Mouse (Mus musculus): ENCODE data around the gene Wdfy1.

Wdfy1 gene

DNA sequence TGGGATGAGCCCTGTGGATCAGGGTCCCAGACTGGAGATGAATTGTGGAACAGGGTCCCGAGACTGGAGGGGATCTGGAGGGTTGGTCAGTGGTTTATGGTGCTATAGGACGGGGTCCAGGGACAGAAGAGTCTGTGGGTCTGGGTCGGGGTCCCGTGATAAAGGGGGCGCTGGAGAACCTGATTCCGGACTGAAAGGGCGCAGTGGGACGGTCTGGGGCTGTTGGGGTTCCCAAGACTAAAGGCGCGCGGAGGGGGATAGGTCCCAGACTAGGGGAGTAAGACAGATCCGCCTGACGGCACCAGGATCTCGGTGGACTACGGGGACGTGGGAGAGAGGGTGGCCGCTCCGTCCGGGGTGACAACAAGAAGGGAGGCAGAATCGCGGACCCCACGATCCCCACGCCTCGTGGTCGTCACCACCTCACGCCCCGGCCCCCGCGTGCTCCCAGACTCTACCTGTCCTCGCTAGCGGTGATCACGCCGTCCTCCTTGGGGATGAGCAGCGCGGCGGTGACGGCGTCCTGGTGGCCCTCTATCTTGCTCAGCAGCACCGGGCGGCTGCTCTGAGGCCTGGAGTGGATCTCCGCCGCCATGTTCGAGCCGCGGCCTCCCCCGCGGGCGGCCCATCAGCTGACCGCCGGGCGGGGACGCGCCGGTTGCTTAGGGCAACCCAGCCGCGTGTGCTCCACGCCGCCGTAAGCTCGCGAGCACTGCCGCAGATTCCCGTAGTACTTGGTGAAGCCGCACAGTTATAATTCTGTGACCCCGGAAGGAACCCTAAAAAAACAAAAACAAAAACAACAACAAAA is 14.6 kb downstream of the Wdfy1 start:
- CTCF ChIA-PET: interaction anchor here (0.5 kb wide), 2 partner anchors 1084 to 1547 kb away, joined by 3 to 18 read pairs; no protein-coding TSS in a partner anchor

DNA sequence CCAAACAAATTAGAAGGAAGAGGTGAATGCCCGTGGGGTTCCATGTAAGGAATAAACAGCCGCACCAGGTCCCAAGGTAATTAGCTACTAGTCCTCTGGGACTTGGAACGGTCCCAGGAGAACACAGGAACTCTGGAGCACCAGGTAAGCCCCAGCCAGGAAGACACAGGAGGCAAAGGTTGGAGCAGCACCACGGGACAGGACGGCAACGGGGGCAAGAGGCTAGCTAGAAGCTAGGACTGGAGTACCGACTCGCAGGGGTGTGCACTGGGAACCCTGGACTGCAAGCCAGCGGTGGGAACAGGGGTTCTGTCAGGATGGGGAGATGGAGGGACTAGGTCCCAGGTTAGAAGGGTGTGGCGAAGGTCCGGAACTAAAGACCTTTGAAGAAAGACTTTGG is 15.3 kb downstream of the Wdfy1 start:
- CTCF ChIA-PET: no interaction called here

DNA sequence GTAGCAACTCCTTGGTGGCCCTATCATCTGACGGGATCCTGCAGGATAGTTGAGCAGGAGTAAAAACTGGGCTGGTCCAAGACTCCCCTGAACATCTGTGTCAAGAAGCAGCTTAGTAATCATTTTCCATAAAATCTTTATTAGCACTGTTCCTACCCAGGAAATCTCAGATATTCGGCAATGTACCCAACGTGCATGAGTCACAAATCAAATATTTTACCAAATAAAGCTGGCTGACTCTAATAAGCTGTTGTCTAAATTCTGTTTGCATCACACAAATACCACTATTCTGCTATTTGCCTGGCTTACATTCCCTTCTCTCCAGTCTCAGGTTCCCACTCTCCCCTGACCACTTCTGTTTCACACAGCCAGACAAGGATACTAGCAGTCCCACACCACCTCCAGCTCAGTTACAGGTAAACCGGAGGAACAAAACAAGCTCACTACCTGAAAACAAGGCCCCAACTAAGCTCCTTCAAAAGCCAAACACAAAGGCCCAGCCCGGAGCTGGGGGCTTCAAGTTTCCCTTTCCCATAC is 16.4 kb downstream of the Wdfy1 start:
- CTCF ChIA-PET: no interaction called here

DNA sequence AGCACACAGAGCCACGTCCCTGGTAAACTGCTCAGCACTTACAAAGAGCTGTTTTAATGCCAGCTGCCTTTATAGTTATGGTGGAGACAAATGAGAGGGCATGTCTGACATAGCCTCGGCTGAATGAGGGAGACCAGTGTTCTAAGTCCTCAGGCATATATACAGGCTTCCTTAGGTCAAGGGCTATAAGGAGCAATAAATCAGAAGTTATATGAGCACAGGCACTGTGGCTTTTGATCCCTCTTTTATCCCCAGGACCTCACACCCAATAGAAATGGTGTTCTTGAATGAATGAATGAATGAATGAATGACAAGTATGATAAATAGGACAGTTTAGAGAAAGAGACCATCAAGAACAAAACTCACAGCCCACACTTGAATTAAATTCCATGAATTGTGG is 16.9 kb downstream of the Wdfy1 start:
- CTCF ChIA-PET: no interaction called here

DNA sequence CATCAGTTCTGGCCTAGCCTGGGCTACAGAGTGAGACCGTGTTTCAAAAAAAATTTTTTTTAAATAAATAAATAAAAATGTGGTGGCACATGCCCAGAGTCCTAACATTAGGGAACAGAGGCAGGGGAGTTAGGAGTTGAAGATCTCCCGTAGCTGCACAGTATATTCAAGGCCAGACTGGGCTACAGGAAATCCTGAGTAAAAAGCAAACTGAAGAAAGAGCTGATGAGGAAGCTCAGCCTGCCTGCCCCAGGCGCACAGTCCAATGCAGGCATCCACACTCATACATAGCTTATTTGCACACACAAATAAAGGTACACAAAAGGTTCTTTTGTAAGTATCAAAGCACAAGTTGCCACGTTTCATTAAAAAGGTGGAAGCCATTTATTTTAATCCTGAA is 18.3 kb downstream of the Wdfy1 start:
- CTCF ChIA-PET: no interaction called here

DNA sequence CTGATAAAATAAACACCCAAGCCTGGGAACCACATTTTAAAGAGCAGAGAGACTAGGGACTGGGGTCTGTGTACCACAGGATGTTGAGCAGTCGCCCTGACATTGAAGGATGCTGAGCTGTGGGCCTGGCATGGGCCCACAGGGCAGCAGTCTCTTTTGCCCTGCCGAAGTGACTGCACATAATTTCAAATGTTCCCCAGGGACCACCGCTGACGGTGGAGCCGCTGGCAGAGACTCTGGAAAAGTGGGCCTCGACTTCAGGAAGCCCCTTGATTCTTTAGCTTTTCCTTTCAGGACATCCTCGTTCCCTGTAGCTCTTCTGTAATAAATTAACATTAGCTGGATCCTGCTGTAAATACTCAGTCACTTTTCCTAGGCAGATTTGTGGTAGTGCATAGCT is 18.8 kb downstream of the Wdfy1 start:
- CTCF ChIA-PET: no interaction called here

DNA sequence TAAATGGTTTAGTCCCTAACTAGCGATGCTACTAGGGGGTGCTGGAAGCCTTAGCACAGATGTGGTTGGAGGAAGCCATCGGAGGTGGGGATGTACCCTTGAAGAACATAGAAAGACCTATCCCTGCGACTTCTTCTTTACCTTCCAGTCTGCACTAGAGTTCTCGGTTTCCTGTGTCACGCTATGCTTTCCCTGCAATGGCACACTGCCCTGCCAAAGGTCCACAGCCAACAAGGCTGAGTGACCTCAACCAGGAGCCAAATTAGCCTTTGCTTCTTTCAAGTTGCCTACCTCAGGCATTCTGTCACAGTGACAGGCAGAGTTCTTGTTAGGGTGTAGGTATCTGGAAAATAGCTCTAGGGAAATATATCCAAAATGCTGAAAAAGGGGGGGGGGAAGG is 19.5 kb downstream of the Wdfy1 start:
- CTCF ChIA-PET: no interaction called here

DNA sequence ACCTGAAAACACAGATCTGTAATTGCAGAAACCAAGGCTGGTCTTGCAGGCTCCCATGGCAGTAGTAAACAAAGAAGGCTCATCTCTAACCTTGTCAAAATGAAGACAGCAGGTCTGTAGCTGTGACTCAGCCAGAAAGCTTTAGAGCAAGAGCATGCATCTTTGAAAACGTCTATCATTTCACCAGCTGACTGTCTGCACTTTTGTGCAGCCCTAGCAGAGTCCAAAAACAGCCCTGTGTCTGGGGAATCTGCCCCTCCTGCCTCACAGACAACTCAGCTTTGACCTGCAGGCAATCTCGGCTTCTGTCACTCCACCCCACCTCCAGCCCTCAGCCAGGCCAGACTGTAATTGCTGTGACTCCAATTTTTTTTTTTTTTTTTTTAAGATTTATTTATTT is 20.6 kb downstream of the Wdfy1 start:
- CTCF ChIA-PET: no interaction called here

DNA sequence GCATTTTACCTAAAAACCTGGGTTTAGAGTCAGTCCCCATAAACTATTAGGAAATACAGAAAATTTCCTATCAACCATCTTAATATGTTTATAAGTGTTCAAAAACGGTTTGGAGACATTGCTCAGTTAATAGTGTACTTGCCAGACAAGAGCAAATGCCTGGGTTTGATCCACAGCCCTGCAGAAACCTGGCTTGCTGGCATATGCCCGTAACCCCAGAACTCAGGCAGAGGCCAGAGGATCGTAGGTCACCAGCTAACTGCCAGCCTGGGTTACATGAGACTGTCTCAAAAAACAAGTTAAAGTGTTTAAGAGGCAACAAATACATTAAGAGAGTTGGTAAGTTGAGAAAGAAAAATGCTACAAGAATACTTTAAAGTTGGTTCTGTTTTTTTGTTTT is 21.0 kb downstream of the Wdfy1 start:
- CTCF ChIA-PET: no interaction called here

DNA sequence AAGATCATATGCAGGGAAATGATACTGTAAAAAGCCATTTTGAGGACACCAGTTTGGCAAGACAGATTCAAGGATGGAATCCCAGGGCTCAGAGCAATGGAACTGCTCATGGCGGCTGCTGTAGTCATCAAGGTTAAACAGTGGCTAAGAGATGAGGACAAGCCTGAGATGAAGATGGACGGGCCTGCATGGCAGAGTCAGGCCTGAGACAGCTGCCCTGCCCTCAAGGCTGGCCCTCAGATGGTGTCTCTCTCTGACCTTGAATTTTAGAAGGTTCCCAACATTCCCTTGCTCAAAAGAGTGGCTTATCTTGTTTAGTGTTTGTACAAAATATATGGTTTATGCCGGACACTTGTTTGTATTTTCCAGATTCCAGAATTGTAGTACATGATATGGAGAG is 22.5 kb downstream of the Wdfy1 start:
- CTCF ChIA-PET: interaction anchor here (0.6 to 0.7 kb wide), 2 partner anchors 15 to 23 kb away, joined by 3 to 4 read pairs; no protein-coding TSS in a partner anchor

DNA sequence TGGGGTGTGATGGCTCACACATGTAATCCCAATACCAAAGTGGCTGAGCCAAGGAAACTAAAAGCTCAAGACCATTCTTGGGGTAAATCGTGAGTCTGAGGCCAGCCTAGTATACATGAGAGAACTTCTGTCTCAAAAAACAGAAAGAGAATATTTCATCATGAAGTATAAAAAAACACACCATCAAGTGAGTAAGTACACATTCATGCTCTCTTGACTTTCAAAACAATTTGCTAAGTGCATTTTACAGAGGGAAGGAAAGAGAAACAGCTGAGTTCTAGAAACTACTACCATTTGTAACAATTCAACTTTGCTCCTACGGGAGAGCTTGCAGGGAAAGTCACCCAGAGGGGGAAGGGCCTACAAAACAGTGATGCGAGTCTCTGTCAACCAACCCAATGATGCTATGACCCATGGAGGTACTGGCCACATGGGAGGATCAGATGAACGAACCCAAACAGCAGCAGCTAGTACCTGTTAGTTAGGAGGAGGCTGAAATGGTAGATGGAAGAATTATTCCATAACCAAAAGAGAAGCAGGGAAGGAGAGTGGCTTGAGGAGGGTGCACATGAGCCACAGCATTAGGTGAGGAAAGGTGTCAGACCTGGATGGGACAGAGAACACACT is 23.1 kb downstream of the Wdfy1 start:
- CTCF ChIA-PET: interaction anchor here (0.7 kb wide), 2 partner anchors 22 to 35 kb away, joined by 3 read pairs; no protein-coding TSS in a partner anchor

DNA sequence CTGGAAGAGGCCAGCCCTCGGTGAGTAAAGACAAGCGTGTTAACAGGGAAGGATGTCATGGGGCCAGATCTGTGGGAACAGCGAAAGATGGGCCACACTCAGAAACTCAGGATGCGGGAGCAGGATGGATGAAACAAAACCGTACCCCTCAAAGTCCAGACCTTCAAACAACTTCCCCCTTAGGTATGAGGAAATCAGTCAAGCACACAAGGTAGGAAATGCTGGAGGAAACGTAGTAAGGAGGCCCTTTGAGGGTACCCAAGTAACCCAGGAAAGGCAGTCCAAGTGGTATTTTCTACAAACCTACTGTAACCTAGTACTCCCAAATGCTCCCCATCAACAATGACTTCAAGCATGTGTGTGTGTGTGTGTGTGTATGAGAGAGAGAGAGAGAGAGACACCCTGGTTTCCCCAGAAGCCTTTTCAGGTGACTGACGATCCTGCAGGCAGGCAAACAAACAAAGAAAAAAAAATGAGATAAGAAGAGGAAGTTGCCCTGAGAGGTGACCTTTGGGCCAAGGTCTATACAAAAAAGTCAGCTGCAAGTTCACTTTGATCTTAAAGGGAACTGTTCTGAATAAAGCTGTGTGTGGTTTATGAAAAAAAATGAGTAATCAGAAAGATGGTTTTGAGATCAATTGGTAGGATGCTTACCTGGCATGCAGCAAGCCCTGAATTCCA is 23.8 kb downstream of the Wdfy1 start:
- CTCF ChIA-PET: interaction anchor here (0.7 kb wide), 1 partner anchor 36 kb away, joined by 3 read pairs; no protein-coding TSS in a partner anchor

DNA sequence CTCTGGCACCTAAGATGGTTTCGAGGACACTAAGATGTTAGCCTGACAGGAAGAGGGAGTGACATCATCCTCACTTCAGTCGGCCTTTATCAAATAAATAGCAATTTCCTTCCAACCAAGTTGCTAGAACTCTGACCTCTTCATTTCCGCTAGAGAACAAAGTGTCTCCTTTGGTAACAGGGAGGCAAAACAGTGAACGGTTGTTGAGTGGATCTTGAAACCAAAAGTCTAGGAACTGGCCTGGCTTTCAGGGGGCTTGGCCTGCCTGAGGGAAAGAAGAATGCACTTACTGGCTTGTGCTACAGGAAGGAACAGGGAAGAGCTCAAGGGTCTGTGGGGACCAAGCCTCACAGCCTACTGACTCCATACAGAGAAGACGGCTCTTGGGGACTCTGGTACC is 24.8 kb downstream of the Wdfy1 start:
- CTCF ChIA-PET: no interaction called here

DNA sequence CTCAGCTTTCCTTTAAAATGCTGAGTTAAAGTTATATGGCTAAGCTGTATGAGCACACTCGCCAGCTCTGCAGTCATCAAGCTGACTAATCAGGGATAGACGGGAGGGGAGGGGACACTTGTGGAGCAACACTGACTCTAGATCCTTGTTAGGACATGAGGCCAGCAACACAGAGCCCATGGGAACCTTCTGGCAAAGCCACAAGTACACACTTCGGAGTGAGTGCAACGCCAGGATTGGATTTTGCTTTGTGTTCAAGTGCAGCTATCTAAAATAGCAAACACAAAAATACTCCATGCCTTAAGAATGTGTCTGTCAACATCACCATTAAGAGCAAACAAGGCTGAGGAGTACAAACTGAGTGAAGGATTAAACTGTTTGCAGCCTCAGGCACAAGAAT is 29.9 kb downstream of the Wdfy1 start:
- CTCF ChIA-PET: no interaction called here

DNA sequence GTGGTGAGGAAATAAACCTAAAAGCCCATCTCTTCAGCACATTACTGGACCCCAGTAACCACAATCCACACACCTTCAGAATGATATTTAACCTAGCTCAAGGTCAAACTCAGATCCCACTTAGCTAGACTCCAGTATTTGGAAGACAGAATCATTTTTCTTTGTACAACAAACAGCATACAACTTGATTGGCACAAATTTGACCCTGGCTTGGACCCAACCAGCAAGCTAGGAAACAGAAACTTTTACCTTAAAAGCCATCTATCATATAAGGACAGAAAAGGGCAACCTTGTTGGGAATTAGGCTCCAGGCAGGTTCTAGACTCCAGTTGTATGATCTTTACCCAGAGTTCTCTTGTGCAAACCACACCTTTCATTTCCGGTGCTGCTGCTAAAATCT is 32.6 kb downstream of the Wdfy1 start:
- CTCF ChIA-PET: no interaction called here

DNA sequence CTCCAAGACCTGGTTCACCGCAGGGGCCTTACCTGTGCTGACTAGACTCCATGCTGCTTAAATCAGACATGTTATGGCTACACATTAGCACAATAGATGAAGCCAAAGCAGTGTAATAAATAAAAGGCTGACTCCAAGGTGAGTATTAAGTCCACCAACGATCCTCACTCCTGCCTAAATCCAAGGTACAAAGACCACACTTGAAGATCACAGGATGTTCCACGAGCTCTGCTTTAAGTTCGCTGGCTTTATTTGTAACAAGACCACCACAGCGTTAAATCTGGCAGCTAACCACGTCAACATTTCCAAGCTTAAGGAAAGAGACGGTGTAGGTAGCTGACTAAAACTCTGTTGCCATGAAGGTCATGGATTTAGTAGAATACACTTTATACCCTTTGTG is 33.0 kb downstream of the Wdfy1 start:
- CTCF ChIA-PET: no interaction called here

DNA sequence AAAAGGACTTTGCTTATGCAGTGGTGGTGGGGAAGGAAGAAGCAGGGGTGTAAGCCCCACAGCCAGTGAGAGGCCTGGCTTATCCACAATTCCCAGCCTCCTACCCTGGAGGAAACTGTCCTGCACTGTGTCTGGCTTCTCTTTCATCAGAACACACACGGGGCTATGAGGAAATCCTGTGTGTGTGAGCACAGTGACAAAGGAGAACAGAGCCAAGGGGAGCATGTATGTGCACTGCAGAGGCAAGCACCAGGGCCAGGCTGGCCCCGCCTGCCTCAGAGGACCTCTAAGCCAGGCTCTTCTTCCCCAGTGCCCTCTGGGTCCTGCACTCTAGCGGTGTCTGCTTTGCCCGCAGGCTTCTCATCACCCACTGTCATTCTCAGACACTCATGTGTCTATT is 34.9 kb downstream of the Wdfy1 start:
- CTCF ChIA-PET: no interaction called here

DNA sequence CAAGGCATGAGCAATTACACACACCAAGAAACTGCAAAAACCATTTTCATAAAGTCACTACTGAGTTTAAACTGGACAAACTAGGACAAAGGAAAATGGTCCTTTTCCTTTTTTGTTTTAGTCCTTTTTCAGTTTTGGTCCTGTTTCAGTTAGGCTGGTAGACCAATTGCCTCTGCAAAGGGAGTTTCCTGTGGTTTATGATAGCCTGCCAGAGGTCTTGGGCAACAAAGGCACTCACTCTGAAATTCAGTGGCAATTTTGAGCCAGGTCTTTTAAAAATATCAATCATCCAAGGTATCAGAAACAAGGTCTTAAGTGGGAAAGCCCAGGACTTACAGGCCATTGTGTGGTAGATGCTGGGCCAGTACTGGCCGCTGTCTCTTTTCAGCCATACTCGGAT is 36.2 kb downstream of the Wdfy1 start:
- CTCF ChIA-PET: no interaction called here

DNA sequence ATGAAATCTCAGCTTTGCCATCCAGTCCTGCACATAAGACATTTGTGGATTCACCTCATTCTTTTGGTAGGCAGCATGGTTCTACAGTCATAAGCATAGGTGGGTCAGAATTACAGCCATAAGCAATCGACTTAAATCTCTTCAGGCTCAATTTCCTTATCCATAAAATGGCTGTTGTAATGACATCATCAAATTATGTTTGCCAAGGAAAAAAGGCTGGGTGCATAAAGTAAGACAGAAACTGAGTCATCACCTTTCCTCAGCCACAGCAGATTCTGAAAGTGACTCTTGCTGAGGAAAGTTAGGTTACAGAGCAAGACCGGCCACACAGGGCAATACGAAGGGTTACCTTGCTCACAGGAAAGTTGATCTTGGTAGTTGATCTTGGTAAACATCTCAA is 39.5 kb downstream of the Wdfy1 start:
- CTCF ChIA-PET: no interaction called here

DNA sequence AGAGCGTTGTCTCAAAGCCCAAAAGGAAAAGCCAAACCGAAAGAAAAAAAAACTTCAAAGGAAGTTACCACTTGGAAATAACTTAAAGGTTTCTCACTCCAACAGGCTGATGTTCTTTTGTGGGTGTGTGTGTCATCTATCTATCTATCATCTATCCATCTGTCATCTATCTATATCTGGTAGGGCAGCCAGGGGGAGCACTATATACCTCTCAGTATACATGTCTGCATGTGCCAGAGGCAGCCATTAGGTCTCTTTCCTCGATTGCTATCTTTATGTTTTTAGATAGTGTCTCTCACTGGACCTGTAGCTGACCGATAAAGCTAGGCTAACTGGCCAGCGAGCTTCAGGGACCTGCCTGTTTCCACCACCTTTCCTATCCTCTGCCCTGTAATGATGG is 41.1 kb downstream of the Wdfy1 start:
- CTCF ChIA-PET: interaction anchor here (0.7 kb wide), 1 partner anchor 1486 kb away, joined by 3 read pairs; no protein-coding TSS in a partner anchor

DNA sequence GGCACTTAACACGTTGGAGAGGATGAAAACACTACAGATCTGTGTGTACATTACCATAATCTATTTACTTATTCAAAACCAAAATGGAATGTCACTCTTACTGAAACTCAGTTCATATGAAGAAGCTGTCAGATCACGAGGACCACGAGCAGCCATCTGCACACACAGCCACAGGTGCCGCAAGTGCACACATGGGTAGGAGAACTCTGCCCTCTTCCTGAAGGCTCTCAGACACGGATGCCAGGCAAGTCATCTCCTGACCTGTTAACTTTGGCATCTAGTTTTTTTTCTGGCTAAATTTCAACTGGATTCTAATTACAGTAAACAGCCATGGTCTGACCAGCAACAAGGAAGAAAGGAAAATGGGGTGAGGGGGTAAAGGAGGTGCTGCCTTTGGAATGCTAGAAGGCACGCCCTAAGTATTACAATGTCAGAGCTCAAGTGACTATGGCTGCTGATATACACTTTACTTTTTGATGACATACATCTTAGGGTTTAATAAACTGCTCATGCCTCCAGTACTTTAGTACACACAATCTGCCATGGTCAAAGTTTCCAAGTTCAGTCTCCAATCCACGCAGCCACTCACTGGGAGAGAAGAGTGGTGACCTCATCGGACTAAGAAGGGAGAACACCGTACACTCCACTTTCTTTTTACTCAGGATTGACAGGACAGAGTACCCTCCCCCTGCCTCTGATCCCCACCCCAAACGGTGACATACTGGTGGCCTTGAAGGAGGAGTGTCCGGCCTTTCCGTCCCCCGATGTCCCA is 61.6 kb downstream of the Wdfy1 start:
- CTCF ChIA-PET: no interaction called here

DNA sequence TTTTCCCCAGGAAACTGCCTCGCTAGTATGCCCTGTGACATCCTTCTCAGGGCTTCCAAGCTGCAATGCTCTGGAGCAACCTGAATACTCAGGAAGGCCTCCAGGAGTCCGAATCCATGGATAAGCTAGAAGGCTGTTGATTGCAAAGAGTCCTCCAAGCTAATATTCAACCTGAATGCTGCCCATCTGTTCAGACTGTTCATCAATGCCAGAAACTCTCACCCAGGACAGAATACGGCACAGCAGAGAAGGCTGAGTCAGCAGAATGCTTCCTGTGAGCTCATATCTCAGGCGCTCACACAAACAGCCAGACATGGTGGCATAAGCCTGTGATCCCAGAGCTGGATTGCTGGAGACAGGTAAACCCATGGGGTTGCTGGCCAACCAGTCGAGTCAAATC is 62.9 kb downstream of the Wdfy1 start:
- CTCF ChIA-PET: no interaction called here

All from spleen, embryonic (tissue).